ENCODE assay signal across 15 mouse cellular contexts in the genomic region with DNA sequence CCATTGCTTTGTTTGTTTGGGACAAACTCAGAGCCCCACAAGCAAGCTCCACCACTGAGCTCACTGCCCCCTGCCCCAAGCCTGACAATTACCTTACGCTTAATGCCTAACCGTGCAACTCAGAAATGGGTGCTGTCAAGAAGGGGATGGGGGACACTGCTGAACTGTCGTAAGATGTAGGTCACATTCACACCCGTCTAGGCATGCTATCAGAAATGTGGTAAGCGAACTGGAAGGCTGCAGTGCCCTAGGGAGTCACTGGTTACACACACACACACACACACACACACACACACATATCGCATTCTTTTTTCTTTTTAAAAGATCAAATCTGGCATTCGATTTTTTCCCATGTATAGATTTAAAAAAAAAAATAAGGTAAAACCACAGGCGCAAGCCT. TPM values are rescaled to one million over a fixed set of nuclear protein-coding genes. Genes with fewer than 3 reads are reported as not detected.
DNase-seq lines count a peak whose midpoint lies in the region; ATAC-seq and TF ChIP-seq lines count a peak whose summit lies in the region.
"Had no signal": no experiment of that assay in that cellular context is flagged by ENCODE, and none has a peak within 500 bp of the region (broad histone marks: within the 10 kb centered on the region; RNA-seq: fewer than 3 reads in every experiment).

No protein-coding gene starts in this region.

- H3K9me3 ChIP-seq in hindbrain, embryonic 15.5 days, result no peaks in the 10 kb centered on the region
- H3K9me3 ChIP-seq in hindbrain, embryonic 16.5 days (ENCODE audit: control insufficient read depth, low read length), result no peaks in the 10 kb centered on the region
- H3K9me3 ChIP-seq in lung, embryonic 14.5 days (ENCODE audit: low read depth, low read length), result no peaks in the 10 kb centered on the region
- no peaks in the 10 kb centered on the region for H3K9me3 ChIP-seq in embryonic facial prominence, embryonic 12.5 days
- no peaks in the 10 kb centered on the region for H3K9me3 ChIP-seq in limb, embryonic 13.5 days

- no peak for ATAC-seq in hindbrain, embryonic 15.5 days (ENCODE audit: low FRiP score, low read depth)
- ATAC-seq in hindbrain, embryonic 16.5 days, result no peak
- no peak for ATAC-seq in lung, embryonic 14.5 days (ENCODE audit: insufficient read depth)
- ATAC-seq in embryonic facial prominence, embryonic 12.5 days (ENCODE audit: insufficient number of reproducible peaks, insufficient read depth, low FRiP score, low TSS enrichment), result no peak
- no peak for ATAC-seq in limb, embryonic 13.5 days (ENCODE audit: low FRiP score, low read depth)
- ATAC-seq: activated CD4-positive, CD25-positive, alpha-beta regulatory T cell, adult 4 months; liver, postnatal 0 days had no signal

- H3K4me1 ChIP-seq in hindbrain, embryonic 15.5 days (replicated peaks), result peaks cover 41% of the 10 kb centered on the region
- peaks cover 24% of the 10 kb centered on the region for H3K4me1 ChIP-seq in hindbrain, embryonic 16.5 days (ENCODE audit: control insufficient read depth, insufficient read depth, low read depth, low read length)
- peaks cover 6% of the 10 kb centered on the region; the same call in 1 of the 2 replicates for H3K4me1 ChIP-seq in lung, embryonic 14.5 days (ENCODE audit: insufficient read depth)
- H3K4me1 ChIP-seq in embryonic facial prominence, embryonic 12.5 days, result peaks cover 35% of the 10 kb centered on the region
- peaks cover 44% of the 10 kb centered on the region for H3K4me1 ChIP-seq in limb, embryonic 13.5 days

- H3K27ac ChIP-seq in hindbrain, embryonic 15.5 days (replicated peaks), result no peak overlapping the region
- no peak overlapping the region for H3K27ac ChIP-seq in hindbrain, embryonic 16.5 days (ENCODE audit: low read depth, low read length)
- no peak overlapping the region for H3K27ac ChIP-seq in lung, embryonic 14.5 days (ENCODE audit: low read depth)
- H3K27ac ChIP-seq in embryonic facial prominence, embryonic 12.5 days, result no peak overlapping the region
- H3K27ac ChIP-seq in limb, embryonic 13.5 days, result no peak overlapping the region

- whole genome bisulfite sequencing in hindbrain, embryonic 15.5 days, result 73% methylated on average over 8 of the region's 8 CpGs
- WGBS in hindbrain, embryonic 16.5 days, result 82% methylated on average over 8 of the region's 8 CpGs
- whole genome bisulfite sequencing in lung, embryonic 14.5 days, result 54% methylated on average over 8 of the region's 8 CpGs
- 62% methylated on average over 8 of the region's 8 CpGs for WGBS in embryonic facial prominence, embryonic 12.5 days
- WGBS in limb, embryonic 13.5 days, result 62% methylated on average over 8 of the region's 8 CpGs

- intact Hi-C loops in left cerebral cortex, postnatal 36 days (cut with DNase I), result loop anchor here (5.0 kb wide), 1 partner anchor 66 kb away; no protein-coding TSS in a partner anchor

- H3K27me3 ChIP-seq in hindbrain, embryonic 15.5 days, result peaks cover 26% of the 10 kb centered on the region
- peaks cover 3% of the 10 kb centered on the region; the same call in 1 of the 2 replicates for H3K27me3 ChIP-seq in hindbrain, embryonic 16.5 days (replicated peaks; ENCODE audit: control insufficient read depth, insufficient read depth, low read length)
- H3K27me3 ChIP-seq in lung, embryonic 14.5 days (ENCODE audit: insufficient read depth, low read length), result peaks cover 38% of the 10 kb centered on the region
- peaks cover 8% of the 10 kb centered on the region; the same call in 1 of the 2 replicates for H3K27me3 ChIP-seq in embryonic facial prominence, embryonic 12.5 days
- peaks cover 10% of the 10 kb centered on the region; the same call in 1 of the 2 replicates for H3K27me3 ChIP-seq in limb, embryonic 13.5 days

- no peak overlapping the region for H3K4me3 ChIP-seq in hindbrain, embryonic 15.5 days
- no peak overlapping the region for H3K4me3 ChIP-seq in hindbrain, embryonic 16.5 days (ENCODE audit: low read length)
- H3K4me3 ChIP-seq in lung, embryonic 14.5 days (ENCODE audit: low read depth, low read length), result peak overlapping the region; percentile 66
- H3K4me3 ChIP-seq in embryonic facial prominence, embryonic 12.5 days, result peak overlapping the region; percentile 56
- H3K4me3 ChIP-seq in limb, embryonic 13.5 days, result peak overlapping the region; percentile 68

- TF ChIP-seq CTCF in lung, embryonic 14.5 days (IDR thresholded peaks at IDR 0.05; ENCODE audit: low read depth), result no peak

- peak overlapping the region; percentile 92 for H3K4me2 ChIP-seq in hindbrain, embryonic 15.5 days
- H3K4me2 ChIP-seq in hindbrain, embryonic 16.5 days (ENCODE audit: low read length), result no peak overlapping the region
- peak overlapping the region; percentile 79 for H3K4me2 ChIP-seq in lung, embryonic 14.5 days
- H3K4me2 ChIP-seq in embryonic facial prominence, embryonic 12.5 days (replicated peaks), result peak overlapping the region; percentile 93
- peak overlapping the region; percentile 99 for H3K4me2 ChIP-seq in limb, embryonic 13.5 days (replicated peaks)

- no peak overlapping the region for H3K9ac ChIP-seq in hindbrain, embryonic 15.5 days
- H3K9ac ChIP-seq in hindbrain, embryonic 16.5 days (ENCODE audit: low read depth, low read length), result no peak overlapping the region
- no peak overlapping the region for H3K9ac ChIP-seq in lung, embryonic 14.5 days
- H3K9ac ChIP-seq in embryonic facial prominence, embryonic 12.5 days, result peak overlapping the region; percentile 80; the same call in 1 of the 2 replicates
- H3K9ac ChIP-seq in limb, embryonic 13.5 days, result peak overlapping the region; percentile 91
- H3K9ac ChIP-seq: liver, postnatal 0 days had no signal

- H3K36me3 ChIP-seq in hindbrain, embryonic 15.5 days, result no peaks in the 10 kb centered on the region
- no peaks in the 10 kb centered on the region for H3K36me3 ChIP-seq in hindbrain, embryonic 16.5 days (ENCODE audit: control insufficient read depth, insufficient read depth, low read length)
- peaks cover 17% of the 10 kb centered on the region for H3K36me3 ChIP-seq in lung, embryonic 14.5 days (ENCODE audit: insufficient read depth)
- no peaks in the 10 kb centered on the region for H3K36me3 ChIP-seq in embryonic facial prominence, embryonic 12.5 days
- peaks cover 12% of the 10 kb centered on the region; the same call in 1 of the 2 replicates for H3K36me3 ChIP-seq in limb, embryonic 13.5 days

- no peak for DNase-seq in lung, embryonic 14.5 days
- DNase-seq in lung, postnatal 10 days, result no peak
- DNase-seq in left cerebral cortex, postnatal 36 days (ENCODE audit: low spot score in 2 of 2), result no peak
- no peak for DNase-seq in right cerebral cortex, postnatal 36 days (ENCODE audit: low spot score in 2 of 2)
- DNase-seq: cerebellum, adult 9-11 months; kidney, postnatal 25 days; liver, postnatal 0 days; right cerebral cortex, adult 18-20 months had no signal

RNA-seq across cellular contexts. Expression of gene Tril, which starts 4.0 kb away (rescaled TPM):
- 17.8 and 18.8 TPM in 2 replicates for polyA plus RNA-seq in hindbrain, embryonic 15.5 days (2015; fragmentation: Nextera tagmentation; extraction: Ambion mirVana)
- 21.4 and 21.7 TPM in 2 replicates for polyA plus RNA-seq in hindbrain, embryonic 16.5 days (2015; fragmentation: Nextera tagmentation; extraction: Ambion mirVana)
- polyA plus RNA-seq in lung, embryonic 14.5 days (2014; fragmentation: Nextera tagmentation; extraction: Ambion mirVana), result 59.3 and 66.6 TPM in 2 replicates
- polyA plus RNA-seq in embryonic facial prominence, embryonic 12.5 days (2016; fragmentation: Nextera tagmentation; extraction: Ambion mirVana), result 67.1 and 77.0 TPM in 2 replicates
- polyA plus RNA-seq in limb, embryonic 13.5 days (2015; fragmentation: Nextera tagmentation; extraction: Ambion mirVana), result 93.3 and 104 TPM in 2 replicates
- total RNA-seq in left cerebral cortex, postnatal 36 days (2021), result 10 to 100 TPM; 31.5 to 33.4 TPM
- total RNA-seq: megakaryocyte, adult 5-6 weeks; neutrophil, adult 5-6 weeks had no signal
- polyA plus RNA-seq: activated CD4-positive, CD25-positive, alpha-beta regulatory T cell, adult 4 months had no signal

Comparison
In these comparisons a context has a peak if more than half of its experiments do, and no peak if none do; other contexts are left out.
1. H3K4me3 ChIP-seq: peak in lung, embryonic 14.5 days (single experiment), embryonic facial prominence, embryonic 12.5 days (single experiment) and limb, embryonic 13.5 days (single experiment); none in hindbrain, embryonic 15.5 days (single experiment) and hindbrain, embryonic 16.5 days (single experiment).
2. H3K9ac ChIP-seq: peak in embryonic facial prominence, embryonic 12.5 days (single experiment) and limb, embryonic 13.5 days (single experiment); none in hindbrain, embryonic 15.5 days (single experiment), hindbrain, embryonic 16.5 days (single experiment) and lung, embryonic 14.5 days (single experiment).